Mouse (Mus musculus) neutrophil, adult 65 days (primary cell): ENCODE results near the gene Prkci. TPM values are rescaled to one million over a fixed set of nuclear protein-coding genes. Genes with fewer than 3 reads are reported as not detected.

Source experiments
- total RNA-seq: library from RNA; stranded (reverse); gene quantifications from 2 replicates; pipeline ENCODE4 v1.2.4, GENCODE M21; 2023

Gene Prkci
- total RNA-seq, result 11.2 and 14.1 TPM in 2 replicates

DNA sequence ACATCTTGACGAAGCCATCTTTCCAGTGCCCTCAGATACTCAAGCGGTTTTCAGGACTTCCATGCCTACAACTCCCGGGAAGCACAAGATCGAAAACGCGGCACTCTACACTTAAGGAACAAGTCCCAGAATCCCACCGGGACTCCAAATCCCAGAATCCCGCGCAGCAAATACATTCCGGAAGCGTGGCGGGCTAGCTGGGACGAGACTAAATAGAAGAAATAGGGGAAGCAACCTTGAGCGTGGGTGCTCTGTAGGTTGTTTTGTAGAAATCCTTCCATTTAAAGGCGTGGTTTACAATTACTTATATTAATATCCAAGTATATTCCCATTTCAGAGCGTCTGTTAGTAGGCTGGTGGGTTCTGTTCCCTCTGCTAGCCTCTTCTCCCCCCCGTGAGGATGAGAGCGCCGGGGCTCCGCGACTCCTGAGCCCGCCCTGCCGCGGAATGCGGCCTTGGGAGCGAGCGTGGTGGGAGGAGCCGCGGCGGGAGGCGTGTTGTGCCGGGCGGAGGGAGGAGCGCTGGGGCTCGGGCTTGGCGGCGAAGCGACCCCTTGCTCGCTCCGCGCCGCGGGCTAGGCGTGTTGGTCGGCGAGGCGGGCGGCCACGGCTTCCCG is at the start of gene Prkci:
Prkci (plus strand) TSS at position 465 of the 616 bp plus-strand sequence.

DNA sequence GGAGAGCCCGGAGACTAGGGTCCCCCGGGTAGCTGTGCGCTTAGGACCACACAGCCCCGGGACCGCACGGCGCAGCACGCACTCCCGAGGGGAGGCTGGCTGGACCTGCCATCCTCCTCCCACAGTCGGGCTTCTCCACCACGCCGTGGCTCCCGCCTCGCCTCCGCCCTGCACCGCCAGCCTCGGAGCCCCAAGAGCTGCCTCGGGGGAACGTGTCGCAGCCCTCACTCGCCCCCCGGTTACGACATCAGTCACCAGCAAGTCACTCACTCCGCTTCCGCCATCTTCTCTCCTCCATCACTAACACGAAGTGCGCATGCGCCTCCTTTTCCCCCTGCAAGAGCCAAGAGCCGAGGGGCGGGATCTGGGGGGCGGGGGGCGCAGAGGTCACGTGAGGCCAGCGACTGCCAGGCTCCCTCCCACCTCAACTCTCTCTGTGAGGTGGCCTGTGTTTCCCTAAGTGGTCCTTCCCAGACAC is 26.4 kb upstream of the Prkci start, which contains the start of gene Phc3:
Phc3 (minus strand) TSS at position 312 of the 478 bp plus-strand sequence.

DNA sequence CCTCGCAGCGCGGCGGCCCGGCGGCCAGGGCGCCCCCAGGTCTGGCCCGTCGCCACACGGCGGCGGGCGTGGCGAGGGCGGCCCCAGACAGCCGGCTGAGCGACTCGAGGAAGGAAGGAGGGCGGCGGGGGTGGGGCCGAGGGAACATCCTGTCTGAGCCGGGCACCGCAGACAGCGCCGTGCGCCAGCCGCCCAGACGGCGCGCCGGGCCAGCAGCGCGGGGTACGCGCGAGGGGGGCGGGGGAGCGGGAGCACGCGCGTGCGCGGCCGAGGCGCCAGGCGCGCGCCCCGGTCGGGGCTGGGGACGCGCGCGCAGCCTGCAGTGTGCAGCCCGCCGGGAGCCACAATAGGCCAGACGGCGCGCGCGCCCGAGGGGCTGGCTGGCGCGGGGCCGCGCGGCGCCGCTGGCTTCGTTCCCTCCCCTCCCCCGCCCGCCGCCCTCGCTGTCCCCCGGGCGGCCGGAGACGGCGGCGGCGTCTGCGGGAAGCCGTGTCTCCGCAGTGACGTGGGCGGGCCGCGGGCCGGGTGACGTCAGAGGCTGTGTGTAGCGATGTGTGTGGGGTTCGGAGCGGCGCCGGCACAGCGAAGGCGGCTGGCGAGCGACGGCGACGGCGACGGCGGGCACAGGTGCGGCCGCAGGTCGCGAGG is 99.1 kb downstream of the Prkci start, which contains the start of gene Skil:
Skil (plus strand) TSS at position 528 of the 648 bp plus-strand sequence.

Other genes with a start within 250 kb of the Prkci start
- gene Samd7, start 249.5 kb upstream of the Prkci start, total RNA-seq, result not detected in 2 replicates
- gene Sec62, start 202.9 kb upstream of the Prkci start, total RNA-seq, result 57.9 and 61.0 TPM in 2 replicates
- 24.9 and 25.3 TPM in 2 replicates for gene Gpr160, start 139.8 kb upstream of the Prkci start, total RNA-seq
- 29.3 and 35.3 TPM in 2 replicates for gene Phc3, start 26.3 kb upstream of the Prkci start, total RNA-seq
- 79.5 and 108 TPM in 2 replicates for gene Skil, start 99.3 kb downstream of the Prkci start, total RNA-seq
- not detected in 2 replicates for gene Cldn11, start 154.2 kb downstream of the Prkci start, total RNA-seq